Mouse (Mus musculus) liver, embryonic 14.5 days (tissue): Measurements from ENCODE around the gene Slc38a11. TPM values are rescaled to one million over a fixed set of nuclear protein-coding genes. Genes with fewer than 3 reads are reported as not detected.

Experiments
- ATAC-seq: fragments of 200-750 bp; cut with Nextera tagmentation; 2 replicates; pipeline ENCODE4 v1.8.0; 2017; ENCODE audit warnings: moderate number of reproducible peaks, mild to moderate bottlenecking, moderate library complexity; ENCODE audit not compliant: insufficient read depth
- DNase-seq, 3 experiments: peaks; one replicate each; pipeline ENCODE4 v3.0.0-alpha.2; 2012 to 2013; ENCODE audit warnings: low read depth in 3 of 3, low spot score in 3 of 3
- H3K27ac ChIP-seq: fragments of 300-500 bp; sonication (generic); 2 replicates; pipeline ENCODE4 v1.5.1; 2014; ENCODE audit warnings: moderate library complexity, mild to moderate bottlenecking, control low read depth, inconsistent platforms
- H3K27me3 ChIP-seq: fragments of 300-500 bp; sonication (generic); 2 replicates; pipeline ENCODE4 v1.6.1; 2014; ENCODE audit warnings: mild to moderate bottlenecking, low read length, moderate library complexity; ENCODE audit not compliant: control insufficient read depth, insufficient read depth
- H3K36me3 ChIP-seq: fragments of 300-500 bp; sonication (generic); replicated peaks from 2 replicates; pipeline ENCODE4 v1.6.1; 2014; ENCODE audit warnings: low read depth; ENCODE audit not compliant: control insufficient read depth, insufficient read depth
- H3K4me1 ChIP-seq, 2 experiments: fragments of 200-500 bp in 1 of 2; fragments of 300-500 bp in 1 of 2; sonication (generic) in 1 of 2; replicated peaks; 2 replicates each; pipeline ENCODE4 v1.6.1; 2012 to 2014; ENCODE audit warnings: antibody characterized with exemption in 1 of 2, inconsistent platforms in 1 of 2, low read length in 1 of 2; ENCODE audit not compliant: control insufficient read depth in 2 of 2, insufficient read depth in 2 of 2
- H3K4me2 ChIP-seq: fragments of 300-500 bp; sonication (generic); 2 replicates; pipeline ENCODE4 v1.6.1; 2014; ENCODE audit warnings: low read depth, mild to moderate bottlenecking, control low read depth, moderate library complexity
- H3K4me3 ChIP-seq, 2 experiments: fragments of 200-500 bp in 1 of 2; fragments of 300-500 bp in 1 of 2; sonication (generic) in 1 of 2; 2 replicates each; pipeline ENCODE4 v1.5.1; 2012 to 2014; ENCODE audit warnings: low read depth in 2 of 2, low read length in 2 of 2, mild to moderate bottlenecking in 2 of 2, control low read depth in 1 of 2, inconsistent platforms in 1 of 2, moderate library complexity in 1 of 2; ENCODE audit not compliant: insufficient read depth in 1 of 2
- H3K9ac ChIP-seq: fragments of 300-500 bp; sonication (generic); replicated peaks from 2 replicates; pipeline ENCODE4 v1.6.1; 2014; ENCODE audit warnings: mild to moderate bottlenecking, control low read depth, moderate library complexity
- H3K9me3 ChIP-seq: fragments of 300-500 bp; sonication (generic); 2 replicates; pipeline ENCODE4 v1.6.1; 2016; ENCODE audit warnings: low read length, mixed read lengths; ENCODE audit not compliant: control insufficient read depth
- CTCF ChIP-seq: IDR thresholded peaks from 2 replicates; pipeline ENCODE4 v1.5.1; 2016; ENCODE audit warnings: antibody characterized with exemption, low read depth, control low read depth
- EP300 ChIP-seq: IDR thresholded peaks from 2 replicates; pipeline ENCODE4 v1.6.1; 2016; ENCODE audit warnings: antibody characterized with exemption, low read depth
- WGBS: fragments of 180-500 bp; shearing (Covaris S2); extraction: QIAGEN DNeasy Blood & Tissue Kit; methylation state at CpG from one replicate; pipeline ENCODE4 v1.1.7; 2014; ENCODE audit not compliant: insufficient replicate concordance; 5-methylcytosine and 5-hydroxymethylcytosine counted together
- polyA plus RNA-seq, 2 experiments: library from polyadenylated mRNA; depleted of rRNA in 1 of 2; stranded (reverse) in 1 of 2; unstranded in 1 of 2; fragments of >200 nt; fragmentation: Nextera tagmentation in 1 of 2; extraction: Ambion mirVana in 1 of 2; gene quantifications; 2 replicates each; pipeline versions ENCODE4 v1.2.1 to v1.2.3; 2012 to 2014

Gene Slc38a11
- polyA plus RNA-seq, 2 experiments, result not detected

GRCm38 (mm10) chr2:65396128-65396527 lies 32.3 kb upstream of the Slc38a11 start:
- Histone ChIP-seq H3K27ac (no peak overlapping the region), H3K27me3 (no peaks in the 10 kb centered on the region), H3K9me3 (no peaks in the 10 kb centered on the region), H3K36me3 (no peaks in the 10 kb centered on the region), H3K4me1 (no peaks in the 10 kb centered on the region), H3K4me3 (no peak overlapping the region), H3K9ac (no peak overlapping the region), H3K4me2 (no peak overlapping the region)
- 14% methylated on average over 3 of the region's 3 CpGs for WGBS
- ATAC-seq (no peak), DNase-seq (no peak)
- TF ChIP-seq EP300, result no peak
- TF ChIP-seq CTCF, result peak; percentile 19; the same call in 1 of the 2 replicates

DNA sequence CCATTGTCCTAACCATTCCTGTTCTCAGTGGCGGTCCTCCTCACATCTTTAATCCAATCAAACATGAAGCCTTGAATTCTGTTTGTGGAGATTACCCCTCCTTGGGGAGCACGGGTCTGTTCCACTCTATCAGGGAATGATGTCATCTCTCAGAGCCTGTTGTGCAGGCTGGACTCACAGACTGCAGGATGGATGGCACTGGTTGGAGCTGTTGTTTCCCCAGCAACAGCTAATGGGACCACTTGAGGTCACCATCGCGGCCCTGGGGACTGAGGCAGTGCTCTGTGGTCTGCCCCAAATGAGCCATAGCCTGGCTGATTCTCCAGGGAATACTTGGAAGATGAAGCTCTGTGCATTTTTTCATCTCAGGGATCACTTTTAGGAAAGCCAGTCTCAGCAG lies 29.2 kb upstream of the Slc38a11 start:
- Histone ChIP-seq H3K4me1 (no peaks in the 10 kb centered on the region), H3K36me3 (no peaks in the 10 kb centered on the region), H3K4me3 (no peak overlapping the region), H3K9ac (no peak overlapping the region), H3K9me3 (no peaks in the 10 kb centered on the region), H3K4me2 (no peak overlapping the region), H3K27ac (no peak overlapping the region), H3K27me3 (no peaks in the 10 kb centered on the region)
- TF ChIP-seq EP300 (no peak), CTCF (no peak)
- no peak for ATAC-seq
- no peak for DNase-seq
- WGBS, result 60% methylated on average over 4 of the region's 4 CpGs

DNA sequence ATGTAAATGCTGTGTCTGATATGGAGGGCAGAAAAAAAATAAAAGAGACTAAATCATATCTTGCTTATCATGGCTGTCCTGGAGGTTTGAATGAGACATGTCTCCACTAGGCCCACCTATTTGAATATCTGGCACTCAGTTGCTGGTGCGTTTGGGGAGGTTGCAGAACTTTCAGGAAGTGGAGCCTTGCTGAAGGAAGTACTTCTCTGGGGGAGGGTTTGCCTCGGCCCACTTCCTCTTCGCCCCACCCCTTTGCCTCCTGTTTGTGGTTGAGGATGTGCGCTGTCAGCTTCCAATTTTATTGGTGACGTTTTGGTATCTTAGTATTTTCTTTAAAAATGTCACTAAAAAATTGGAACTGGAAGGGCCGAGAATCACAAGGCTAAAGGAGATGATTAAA lies 27.5 kb upstream of the Slc38a11 start:
- H3K9me3 ChIP-seq, result no peaks in the 10 kb centered on the region
- ATAC-seq (no peak), DNase-seq (no peak)
- no peaks in the 10 kb centered on the region for H3K27me3 ChIP-seq
- no peak overlapping the region for H3K4me2 ChIP-seq
- H3K9ac ChIP-seq, result no peak overlapping the region
- H3K36me3 ChIP-seq, result no peaks in the 10 kb centered on the region
- no peak overlapping the region for H3K27ac ChIP-seq
- H3K4me1 ChIP-seq, result no peaks in the 10 kb centered on the region
- 34% methylated on average over 6 of the region's 6 CpGs for WGBS
- no peak for TF ChIP-seq CTCF
- H3K4me3 ChIP-seq, result no peak overlapping the region

DNA sequence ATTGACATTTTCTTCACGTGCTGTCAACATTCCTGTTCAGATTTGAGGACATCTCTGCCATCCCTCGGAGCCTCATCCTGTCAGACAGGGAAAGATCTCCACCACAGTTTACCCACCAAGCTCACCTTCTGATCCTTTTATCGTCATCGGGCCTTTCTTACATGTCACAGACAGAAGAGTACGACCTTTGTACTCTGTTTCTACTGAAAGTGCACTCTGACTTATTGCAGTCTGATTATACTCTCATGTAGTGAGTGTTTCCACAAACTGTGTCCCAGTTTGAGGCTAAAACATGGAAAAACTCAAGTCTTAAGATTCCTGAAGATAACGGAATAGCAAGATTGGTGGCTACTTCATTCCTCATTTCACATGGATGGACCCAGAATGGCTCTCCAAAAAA lies 21.0 kb upstream of the Slc38a11 start:
- 65% methylated on average over 6 of the region's 6 CpGs for WGBS
- Histone ChIP-seq H3K4me3 (no peak overlapping the region), H3K27me3 (no peaks in the 10 kb centered on the region), H3K9me3 (no peaks in the 10 kb centered on the region), H3K27ac (no peak overlapping the region), H3K36me3 (no peaks in the 10 kb centered on the region), H3K4me2 (no peak overlapping the region), H3K4me1 (peaks cover 0 to 5% of the 10 kb centered on the region in 2 experiments; a peak in 2 of 4 replicates), H3K9ac (no peak overlapping the region)
- DNase-seq (no peak), ATAC-seq (no peak)
- TF ChIP-seq EP300, result no peak
- no peak for TF ChIP-seq CTCF

DNA sequence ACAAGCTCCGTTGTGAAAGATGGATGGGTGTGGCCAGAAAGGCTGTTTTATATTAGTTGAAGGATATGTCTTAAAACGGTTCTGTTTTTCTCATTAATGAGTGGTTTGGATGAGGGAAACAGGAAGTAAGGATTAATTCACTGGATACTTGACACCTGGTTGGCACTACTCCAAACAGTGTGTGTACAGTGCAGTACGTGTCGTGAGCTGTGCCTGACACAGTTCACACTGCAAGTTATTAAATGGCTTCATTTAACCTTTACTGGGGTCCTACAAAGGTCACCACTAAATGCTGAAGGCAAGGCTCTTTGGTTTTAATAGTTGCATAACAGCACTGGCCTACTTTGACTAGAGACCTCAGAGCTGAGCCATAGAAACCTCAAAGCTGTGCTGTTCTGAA lies 18.7 kb upstream of the Slc38a11 start:
- H3K4me1 ChIP-seq, result peaks cover 0 to 5% of the 10 kb centered on the region in 2 experiments; a peak in 2 of 4 replicates
- H3K27ac ChIP-seq, result no peak overlapping the region
- DNase-seq (no peak), ATAC-seq (no peak)
- WGBS, result 37% methylated on average over 4 of the region's 4 CpGs
- no peaks in the 10 kb centered on the region for H3K36me3 ChIP-seq
- no peak overlapping the region for H3K4me2 ChIP-seq
- no peaks in the 10 kb centered on the region for H3K9me3 ChIP-seq
- H3K27me3 ChIP-seq, result no peaks in the 10 kb centered on the region
- no peak for TF ChIP-seq EP300
- TF ChIP-seq CTCF, result no peak
- H3K9ac ChIP-seq, result no peak overlapping the region
- no peak overlapping the region for H3K4me3 ChIP-seq

- no peaks in the 10 kb centered on the region for H3K27me3 ChIP-seq
- no peak overlapping the region for H3K9ac ChIP-seq
- no peak overlapping the region for H3K4me2 ChIP-seq
- no peaks in the 10 kb centered on the region for H3K36me3 ChIP-seq
- TF ChIP-seq CTCF (no peak), EP300 (no peak)
- 50% methylated on average over 4 of the region's 4 CpGs for WGBS
- DNase-seq (no peak), ATAC-seq (no peak)
- H3K27ac ChIP-seq, result no peak overlapping the region
- H3K4me1 ChIP-seq, result no peaks in the 10 kb centered on the region; a peak in 1 of 4 replicates
- no peak overlapping the region for H3K4me3 ChIP-seq
- no peaks in the 10 kb centered on the region for H3K9me3 ChIP-seq
These were observed 14.6 kb upstream of the Slc38a11 start for GRCm38 (mm10) chr2:65378425-65378824.
